Mouse (Mus musculus) adrenal gland, postnatal 14 days (tissue): ENCODE measurements at regions not wholly inside any gene's neighbourhood (a gene's known extent, or its start where the extent isn't known, plus 50 kb on each side); places are given as distances from the start of the nearest gene placed in this dataset.

Experiments used
- DNase-seq: peaks from one replicate; pipeline ENCODE4 v3.0.0; 2021; ENCODE audit warnings: mixed read lengths

- no peak for DNase-seq
Measured at GRCm38 (mm10) chr7:90030486-90031250, 49.9 kb upstream of the Eed start.

GRCm38 (mm10) chr7:90033086-90033485 lies 52.3 kb upstream of the Eed start:
- no peak for DNase-seq

- DNase-seq, result no peak
Measured at GRCm38 (mm10) chr7:90033640-90034312, 53.0 kb upstream of the Eed start.

GRCm38 (mm10) chr7:90034498-90034897 lies 53.7 kb upstream of the Eed start:
- no peak for DNase-seq

- no peak for DNase-seq
Measured at GRCm38 (mm10) chr7:90035396-90035795, 54.6 kb upstream of the Eed start.

GRCm38 (mm10) chr7:90037736-90038135 lies 57.0 kb upstream of the Eed start:
- no peak for DNase-seq

- peak; percentile 44 for DNase-seq
Measured at GRCm38 (mm10) chr7:90039504-90039903, 58.7 kb upstream of the Eed start.

- DNase-seq, result peak; percentile 74
Measured at GRCm38 (mm10) chr7:90040581-90041340, 60.0 kb upstream of the Eed start.

- DNase-seq, result peak; percentile 22
Measured at GRCm38 (mm10) chr7:90041565-90042024, 60.8 kb upstream of the Eed start.

- no peak for DNase-seq
Measured at GRCm38 (mm10) chr7:90042364-90042763, 61.6 kb upstream of the Eed start.

GRCm38 (mm10) chr7:90043526-90043925 lies 62.7 kb upstream of the Eed start:
- peak; percentile 75 for DNase-seq

- no peak for DNase-seq
Measured at GRCm38 (mm10) chr7:90044100-90044698, 63.4 kb upstream of the Eed start.

- no peak for DNase-seq
Measured at GRCm38 (mm10) chr7:90045208-90045800, 64.5 kb upstream of the Eed start.

GRCm38 (mm10) chr7:90046228-90046627 lies 65.4 kb upstream of the Eed start:
- DNase-seq, result no peak

GRCm38 (mm10) chr7:90046862-90047261 lies 66.1 kb upstream of the Eed start:
- DNase-seq, result no peak

- DNase-seq, result peak; percentile 53
Measured at GRCm38 (mm10) chr7:90048401-90049307, 67.9 kb upstream of the Eed start.

- DNase-seq, result peak; percentile 40
Measured at GRCm38 (mm10) chr7:90049831-90050237, 69.1 kb upstream of the Eed start.

GRCm38 (mm10) chr7:90054795-90055511 lies 74.2 kb upstream of the Eed start:
- DNase-seq, result no peak

- DNase-seq, result no peak
Measured at GRCm38 (mm10) chr7:90057947-90058346, 72.1 kb upstream of the Picalm start.

GRCm38 (mm10) chr7:90058636-90059035 lies 71.4 kb upstream of the Picalm start:
- peak; percentile 47 for DNase-seq
